Mouse (Mus musculus) embryonic facial prominence, embryonic 15.5 days (tissue): ENCODE results near the gene Cnpy2. TPM values are rescaled to one million over a fixed set of nuclear protein-coding genes. Genes with fewer than 3 reads are reported as not detected.
"Not testable (repeated sequence)": the region's sequence is repeated elsewhere in the genome, so short reads cannot be mapped to it uniquely, and the experiment has no call there.

Source experiments
- ATAC-seq: fragments of 200-750 bp; cut with Nextera tagmentation; 2 replicates; pipeline ENCODE4 v1.8.0; 2017; ENCODE audit warnings: low read depth, moderate TSS enrichment; ENCODE audit not compliant: insufficient number of reproducible peaks, low FRiP score, low TSS enrichment
- H3K27ac ChIP-seq: fragments of 300-500 bp; sonication (generic); replicated peaks from 2 replicates; pipeline ENCODE4 v1.5.1; 2015; ENCODE audit warnings: mild to moderate bottlenecking, inconsistent platforms
- H3K27me3 ChIP-seq: fragments of 300-500 bp; sonication (generic); 2 replicates; pipeline ENCODE4 v1.6.1; 2015; ENCODE audit warnings: inconsistent platforms
- H3K36me3 ChIP-seq: fragments of 300-500 bp; sonication (generic); 2 replicates; pipeline ENCODE4 v1.6.1; 2015; ENCODE audit warnings: mild to moderate bottlenecking, inconsistent platforms
- H3K4me1 ChIP-seq: fragments of 300-500 bp; sonication (generic); 2 replicates; pipeline ENCODE4 v1.6.1; 2015; ENCODE audit warnings: inconsistent platforms
- H3K4me2 ChIP-seq: fragments of 300-500 bp; sonication (generic); replicated peaks from 2 replicates; pipeline ENCODE4 v1.6.1; 2015; ENCODE audit warnings: mild to moderate bottlenecking, inconsistent platforms
- H3K4me3 ChIP-seq: fragments of 300-500 bp; sonication (generic); replicated peaks from 2 replicates; pipeline ENCODE4 v1.5.1; 2015; ENCODE audit warnings: mild to moderate bottlenecking, inconsistent platforms
- H3K9ac ChIP-seq: fragments of 300-500 bp; sonication (generic); 2 replicates; pipeline ENCODE4 v1.6.1; 2015; ENCODE audit warnings: inconsistent platforms
- H3K9me3 ChIP-seq: fragments of 300-500 bp; sonication (generic); replicated peaks from 2 replicates; pipeline ENCODE4 v1.6.1; 2016; ENCODE audit warnings: inconsistent platforms
- WGBS: fragments of 180-500 bp; shearing (Covaris S2); methylation state at CpG from one replicate; pipeline ENCODE4 v1.1.7; 2015; 5-methylcytosine and 5-hydroxymethylcytosine counted together
- polyA plus RNA-seq: library from polyadenylated mRNA; unstranded; fragments of >200 nt; fragmentation: Nextera tagmentation; extraction: Ambion mirVana; gene quantifications from 2 replicates; pipeline ENCODE4 v1.2.1, GENCODE M21; 2015

The Cnpy2 gene
- polyA plus RNA-seq, 1 experiment from 2014 or later: 319 TPM

- WGBS: 54% methylated on average over 12 of the region's 12 CpGs
- peak overlapping the region; percentile 98 for H3K27ac ChIP-seq
- H3K36me3 ChIP-seq: peaks cover 52% of the 10 kb centered on the region
These were observed 618 bp upstream of the Cnpy2 start for GRCm38 (mm10) chr10:128321641-128322040.

GRCm38 (mm10) chr10:128323516-128323915 is 1.3 kb downstream of the Cnpy2 start:
- H3K36me3 ChIP-seq: peaks cover 52% of the 10 kb centered on the region
- H3K4me3 ChIP-seq: peak overlapping the region; percentile 90
- 63% methylated on average over 8 of the region's 8 CpGs for WGBS
- peak overlapping the region; percentile 99 for H3K9ac ChIP-seq
- peak overlapping the region; percentile 98 for H3K27ac ChIP-seq
- ATAC-seq: no peak
- no peaks in the 10 kb centered on the region for H3K27me3 ChIP-seq
- H3K9me3 ChIP-seq: no peaks in the 10 kb centered on the region
- H3K4me2 ChIP-seq: peak overlapping the region; percentile 75
- peaks cover 18% of the 10 kb centered on the region for H3K4me1 ChIP-seq

More at GRCm38 (mm10) chr10:128321641-128322040, 618 bp upstream of the Cnpy2 start:
- Histone ChIP-seq H3K9ac (no peak overlapping the region), H3K4me3 (peak overlapping the region; percentile 90), H3K27me3 (no peaks in the 10 kb centered on the region), H3K9me3 (no peaks in the 10 kb centered on the region), H3K4me1 (peaks cover 18% of the 10 kb centered on the region), H3K4me2 (peak overlapping the region; percentile 75)
- no peak for ATAC-seq

DNA sequence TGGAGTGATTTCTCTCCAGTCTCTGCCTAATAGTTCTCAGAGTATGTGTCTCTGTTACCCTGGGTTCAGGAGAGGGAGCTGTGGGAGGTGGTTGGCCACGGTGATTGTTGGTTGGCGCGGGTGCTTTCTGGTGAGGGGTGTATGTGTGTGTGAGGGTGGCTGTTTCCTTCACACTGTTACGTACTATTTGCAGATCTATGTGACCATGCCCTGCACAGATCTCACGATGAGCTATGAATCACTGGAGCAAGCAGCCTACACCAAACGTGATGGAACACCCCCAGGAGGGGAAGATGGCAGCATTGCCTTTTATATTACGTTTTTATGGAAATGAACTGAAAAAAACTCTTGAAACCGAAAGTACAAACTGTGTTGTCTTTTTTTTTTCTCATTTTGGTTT is 4.6 kb downstream of the Cnpy2 start:
- Histone ChIP-seq H3K9me3 (no peaks in the 10 kb centered on the region), H3K4me1 (peaks cover 14% of the 10 kb centered on the region), H3K4me3 (no peak overlapping the region), H3K27me3 (no peaks in the 10 kb centered on the region), H3K9ac (no peak overlapping the region), H3K27ac (no peak overlapping the region), H3K36me3 (peaks cover 36% of the 10 kb centered on the region), H3K4me2 (no peak overlapping the region)
- ATAC-seq: no peak
- 94% methylated on average over 8 of the region's 8 CpGs for WGBS

- ATAC-seq: no peak
- H3K9me3 ChIP-seq: no peaks in the 10 kb centered on the region
- H3K27ac ChIP-seq: no peak overlapping the region
- no peak overlapping the region for H3K4me2 ChIP-seq
- no peak overlapping the region for H3K9ac ChIP-seq
- 88% methylated on average over 10 of the region's 10 CpGs for WGBS
- no peaks in the 10 kb centered on the region for H3K27me3 ChIP-seq
- peaks cover 36% of the 10 kb centered on the region for H3K36me3 ChIP-seq
- H3K4me1 ChIP-seq: peaks cover 14% of the 10 kb centered on the region
- H3K4me3 ChIP-seq: no peak overlapping the region
These were observed 5.4 kb downstream of the Cnpy2 start for GRCm38 (mm10) chr10:128327610-128328009.

GRCm38 (mm10) chr10:128332358-128333249 is 10.3 kb downstream of the Cnpy2 start:
- not testable (repeated sequence) for H3K9ac ChIP-seq, H3K4me3 ChIP-seq, H3K9me3 ChIP-seq, H3K4me2 ChIP-seq, H3K27me3 ChIP-seq, H3K27ac ChIP-seq, ATAC-seq, H3K4me1 ChIP-seq
- peaks cover 15% of the 10 kb centered on the region for H3K36me3 ChIP-seq
- WGBS: 82% methylated on average over 6 of the region's 6 CpGs

DNA sequence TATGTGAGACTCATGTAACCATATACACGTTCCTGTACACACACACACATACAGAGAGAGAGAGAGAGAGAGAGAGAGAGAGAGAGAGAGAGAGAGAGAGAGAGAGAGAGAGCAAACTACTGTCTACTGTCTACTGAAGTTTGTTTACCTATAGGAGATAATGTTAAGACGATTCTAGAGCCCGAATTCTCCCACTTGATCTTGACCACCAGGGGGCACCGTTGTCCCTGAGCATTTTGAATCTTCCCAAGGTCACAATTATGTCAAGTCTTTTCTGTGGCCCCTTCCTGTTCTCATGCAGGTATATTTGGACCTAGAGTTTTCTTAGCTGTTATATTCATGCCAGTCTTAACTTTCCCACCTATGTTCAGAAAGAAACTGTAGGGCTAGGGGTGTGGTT is 13.3 kb downstream of the Cnpy2 start:
- H3K27ac ChIP-seq: no peak overlapping the region
- no peaks in the 10 kb centered on the region for H3K9me3 ChIP-seq
- no peak overlapping the region for H3K4me3 ChIP-seq
- peaks cover 18% of the 10 kb centered on the region for H3K4me1 ChIP-seq
- H3K36me3 ChIP-seq: no peaks in the 10 kb centered on the region
- ATAC-seq: no peak
- no peaks in the 10 kb centered on the region for H3K27me3 ChIP-seq
- H3K4me2 ChIP-seq: no peak overlapping the region
- H3K9ac ChIP-seq: no peak overlapping the region
- WGBS: 6% methylated on average over 4 of the region's 4 CpGs

DNA sequence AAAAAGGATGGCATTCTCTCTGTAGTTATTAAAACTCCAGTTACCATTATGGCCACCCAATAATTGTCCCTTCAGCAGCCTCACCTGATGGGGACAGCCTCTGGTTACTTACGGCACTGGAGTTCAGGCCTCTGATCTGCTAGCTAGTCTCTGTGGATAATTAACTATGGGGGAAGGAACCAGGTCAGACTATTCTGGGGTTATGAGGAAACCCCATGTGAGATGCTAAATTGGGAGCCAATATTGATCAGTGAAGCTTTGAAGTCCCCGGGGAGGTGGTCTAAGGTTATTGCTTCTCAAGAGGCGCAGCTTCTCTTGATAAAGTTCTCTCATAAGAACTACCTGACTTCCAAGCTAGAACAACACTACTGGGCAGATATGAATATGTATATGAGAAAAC is 13.9 kb downstream of the Cnpy2 start:
- Histone ChIP-seq H3K27ac (no peak overlapping the region), H3K27me3 (no peaks in the 10 kb centered on the region), H3K36me3 (no peaks in the 10 kb centered on the region), H3K4me3 (no peak overlapping the region), H3K9me3 (no peaks in the 10 kb centered on the region), H3K9ac (no peak overlapping the region), H3K4me1 (peaks cover 18% of the 10 kb centered on the region), H3K4me2 (no peak overlapping the region)
- ATAC-seq: no peak
- 90% methylated on average over 3 of the region's 3 CpGs for WGBS

GRCm38 (mm10) chr10:128336597-128336996 is 14.3 kb downstream of the Cnpy2 start:
- Histone ChIP-seq H3K4me3 (peak overlapping the region; percentile 98), H3K4me2 (peak overlapping the region; percentile 77), H3K36me3 (no peaks in the 10 kb centered on the region), H3K4me1 (peaks cover 18% of the 10 kb centered on the region), H3K9ac (no peak overlapping the region), H3K27ac (peak overlapping the region; percentile 84; the same call in 1 of the 2 replicates), H3K9me3 (no peaks in the 10 kb centered on the region), H3K27me3 (no peaks in the 10 kb centered on the region)
- no peak for ATAC-seq
- WGBS: 78% methylated on average over 3 of the region's 3 CpGs

- H3K4me2 ChIP-seq: peak within 1 kb of the TSS; percentile 77
- peak within 1 kb of the TSS; percentile 96 for H3K9ac ChIP-seq
- peak; percentile 99 for ATAC-seq
- H3K9me3 ChIP-seq: no peaks in the 10 kb centered on the region
- WGBS: under 1% methylated on average over 61 of the region's 61 CpGs
- peak within 1 kb of the TSS; percentile 94 for H3K27ac ChIP-seq
- peak within 1 kb of the TSS; percentile 98 for H3K4me3 ChIP-seq
- no peaks in the 10 kb centered on the region for H3K36me3 ChIP-seq
- peaks cover 18% of the 10 kb centered on the region for H3K4me1 ChIP-seq
- H3K27me3 ChIP-seq: no peaks in the 10 kb centered on the region
These were observed 15.3 kb downstream of the Cnpy2 start, which contains the start of gene Cs for GRCm38 (mm10) chr10:128337306-128338181. Cs (plus strand) TSS chr10:128337734.

DNA sequence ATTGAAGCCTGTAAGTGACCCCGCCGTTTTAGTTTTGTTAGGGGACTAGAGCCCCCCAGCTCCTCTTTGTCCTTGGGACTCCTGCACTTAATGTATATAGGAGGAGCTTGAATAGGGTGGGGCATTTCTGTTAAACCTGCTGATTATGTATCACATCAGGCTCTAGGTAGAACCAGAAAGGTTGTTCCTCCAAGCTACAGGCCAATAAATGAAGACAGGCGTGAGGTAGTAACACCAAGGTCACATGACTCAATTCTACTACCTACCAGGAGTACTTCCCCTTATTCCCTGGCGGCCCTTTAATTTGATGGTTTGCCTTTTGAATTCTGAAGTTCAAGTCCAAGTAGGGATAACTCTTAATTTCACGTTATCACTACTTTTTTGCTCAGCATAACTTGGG is 16.2 kb downstream of the Cnpy2 start:
- peaks cover 18% of the 10 kb centered on the region for H3K4me1 ChIP-seq
- WGBS: 13% methylated on average over 5 of the region's 5 CpGs
- no peaks in the 10 kb centered on the region for H3K27me3 ChIP-seq
- H3K9ac ChIP-seq: peak overlapping the region; percentile 96
- H3K4me3 ChIP-seq: peak overlapping the region; percentile 98
- ATAC-seq: no peak
- H3K9me3 ChIP-seq: no peaks in the 10 kb centered on the region
- H3K36me3 ChIP-seq: no peaks in the 10 kb centered on the region
- H3K4me2 ChIP-seq: peak overlapping the region; percentile 77
- H3K27ac ChIP-seq: peak overlapping the region; percentile 94

- H3K27me3 ChIP-seq: no peaks in the 10 kb centered on the region
- 50% methylated on average over 2 of the region's 2 CpGs for WGBS
These were observed 16.7 kb downstream of the Cnpy2 start for GRCm38 (mm10) chr10:128338948-128339347.

More at GRCm38 (mm10) chr10:128338948-128339347, 16.7 kb downstream of the Cnpy2 start:
- Histone ChIP-seq H3K27ac (no peak overlapping the region; the same call in 1 of the 2 replicates), H3K9me3 (no peaks in the 10 kb centered on the region), H3K4me2 (peak overlapping the region; percentile 77), H3K36me3 (no peaks in the 10 kb centered on the region), H3K9ac (no peak overlapping the region), H3K4me1 (peaks cover 18% of the 10 kb centered on the region), H3K4me3 (peak overlapping the region; percentile 98)
- no peak for ATAC-seq
